Mouse (Mus musculus) midbrain, embryonic 13.5 days (tissue): ENCODE data around the gene C130032M10Rik. TPM values are rescaled to one million over a fixed set of nuclear protein-coding genes. Genes with fewer than 3 reads are reported as not detected.
"Not testable (repeated sequence)": the region's sequence is repeated elsewhere in the genome, so short reads cannot be mapped to it uniquely, and the experiment has no call there.

Experiments
- ATAC-seq: fragments of 200-750 bp; cut with Nextera tagmentation; 2 replicates; pipeline ENCODE4 v1.8.0; 2017; ENCODE audit warnings: mild to moderate bottlenecking, moderate TSS enrichment, moderate library complexity
- H3K27ac ChIP-seq: fragments of 300-500 bp; sonication (generic); 2 replicates; pipeline ENCODE4 v1.5.1; 2015; ENCODE audit warnings: inconsistent platforms, mild to moderate bottlenecking, moderate library complexity
- H3K27me3 ChIP-seq: fragments of 300-500 bp; sonication (generic); 2 replicates; pipeline ENCODE4 v1.6.1; 2015; ENCODE audit warnings: mild to moderate bottlenecking, inconsistent platforms
- H3K36me3 ChIP-seq: fragments of 300-500 bp; sonication (generic); 2 replicates; pipeline ENCODE4 v1.6.1; 2015; ENCODE audit warnings: mild to moderate bottlenecking, inconsistent platforms
- H3K4me1 ChIP-seq: fragments of 300-500 bp; sonication (generic); replicated peaks from 2 replicates; pipeline ENCODE4 v1.6.1; 2015; ENCODE audit warnings: inconsistent platforms
- H3K4me2 ChIP-seq: fragments of 300-500 bp; sonication (generic); replicated peaks from 2 replicates; pipeline ENCODE4 v1.6.1; 2015; ENCODE audit warnings: moderate library complexity, mild to moderate bottlenecking, inconsistent platforms
- H3K4me3 ChIP-seq: fragments of 300-500 bp; sonication (generic); replicated peaks from 2 replicates; pipeline ENCODE4 v1.5.1; 2015; ENCODE audit warnings: mild to moderate bottlenecking, inconsistent platforms
- H3K9ac ChIP-seq: fragments of 300-500 bp; sonication (generic); replicated peaks from 2 replicates; pipeline ENCODE4 v1.6.1; 2015; ENCODE audit warnings: mild to moderate bottlenecking, inconsistent platforms
- H3K9me3 ChIP-seq: fragments of 300-500 bp; sonication (generic); 2 replicates; pipeline ENCODE4 v1.6.1; 2016; ENCODE audit warnings: mild to moderate bottlenecking, inconsistent platforms
- WGBS: fragments of 180-500 bp; shearing (Covaris S2); methylation state at CpG from one replicate; pipeline ENCODE4 v1.1.7; 2015; 5-methylcytosine and 5-hydroxymethylcytosine counted together
- polyA plus RNA-seq: library from polyadenylated mRNA; unstranded; fragments of >200 nt; fragmentation: Nextera tagmentation; extraction: Ambion mirVana; gene quantifications from 2 replicates; pipeline ENCODE4 v1.2.1, GENCODE M21; 2015

The C130032M10Rik gene
- polyA plus RNA-seq, 1 experiment from 2014 or later: not detected

DNA sequence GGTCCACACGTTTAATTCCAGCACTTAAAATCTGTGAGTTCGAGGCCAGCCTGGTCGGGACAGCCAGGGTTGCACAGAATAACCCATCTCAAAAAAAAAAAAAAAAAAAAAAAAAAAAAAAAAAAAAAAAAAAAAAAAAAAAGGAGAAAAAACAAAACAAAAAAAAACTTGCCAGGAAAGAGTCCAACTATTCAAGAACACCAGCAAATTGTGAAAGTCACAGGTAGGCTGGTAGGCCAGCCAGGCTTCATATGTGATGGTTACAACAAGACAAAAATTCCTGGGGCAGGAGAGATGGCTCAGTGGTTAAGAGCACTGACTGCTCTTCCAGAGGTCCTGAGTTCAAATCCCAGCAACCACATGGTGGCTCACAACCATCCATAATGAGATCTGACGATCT, 5.0 kb downstream of the C130032M10Rik start:
- not testable (repeated sequence) for H3K9ac ChIP-seq, H3K27me3 ChIP-seq, H3K4me1 ChIP-seq, H3K9me3 ChIP-seq, H3K4me2 ChIP-seq, H3K27ac ChIP-seq, H3K36me3 ChIP-seq, ATAC-seq, H3K4me3 ChIP-seq
- WGBS: 73% methylated on average over 4 of the region's 4 CpGs

DNA sequence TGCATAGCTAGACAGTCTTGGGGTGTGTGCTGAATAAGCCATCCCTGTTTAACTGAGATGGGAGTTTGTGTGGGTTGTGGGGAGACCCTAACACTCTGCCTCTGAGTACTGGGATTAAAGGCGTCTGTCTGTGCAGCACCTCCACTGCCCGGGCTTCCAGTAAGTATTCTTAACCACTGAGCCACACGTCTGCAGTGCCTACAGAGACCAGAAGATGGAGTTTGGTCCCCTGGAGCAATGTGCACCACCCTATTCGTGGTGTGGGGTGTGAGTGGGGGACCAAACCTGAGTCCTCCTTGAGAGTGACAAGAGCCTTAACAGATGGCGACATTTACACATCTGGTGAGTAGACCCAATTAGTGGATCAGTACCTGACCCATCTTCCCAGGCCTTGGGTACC, 6.5 kb downstream of the C130032M10Rik start:
- Histone ChIP-seq H3K9ac (no peak overlapping the region), H3K27ac (no peak overlapping the region), H3K27me3 (no peaks in the 10 kb centered on the region), H3K4me2 (no peak overlapping the region), H3K36me3 (no peaks in the 10 kb centered on the region), H3K9me3 (no peaks in the 10 kb centered on the region), H3K4me1 (peaks cover 16% of the 10 kb centered on the region), H3K4me3 (no peak overlapping the region)
- no peak for ATAC-seq
- WGBS: 50% methylated on average over 5 of the region's 5 CpGs

DNA sequence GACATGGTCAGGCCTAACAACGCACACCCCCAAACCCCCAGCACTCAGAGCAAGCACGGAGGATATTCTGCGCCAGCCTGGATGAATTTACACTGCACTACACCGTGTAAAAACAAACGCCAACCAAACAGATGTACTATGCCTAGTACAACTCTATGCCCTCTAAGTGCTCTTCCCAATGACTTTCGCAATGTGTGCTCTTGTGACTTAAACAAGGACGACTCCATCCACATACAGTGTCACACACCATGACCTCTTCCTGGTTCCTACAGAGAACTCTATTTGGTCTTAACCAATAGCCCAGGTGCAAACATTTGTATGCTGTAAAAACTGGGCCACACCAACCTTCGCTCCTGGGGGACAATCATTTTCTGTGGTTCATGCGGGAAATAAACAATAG, 7.0 kb downstream of the C130032M10Rik start:
- ATAC-seq: no peak
- Histone ChIP-seq H3K4me1 (peaks cover 19% of the 10 kb centered on the region), H3K4me2 (no peak overlapping the region), H3K36me3 (no peaks in the 10 kb centered on the region), H3K27ac (no peak overlapping the region), H3K4me3 (no peak overlapping the region), H3K9me3 (no peaks in the 10 kb centered on the region), H3K9ac (no peak overlapping the region), H3K27me3 (no peaks in the 10 kb centered on the region)
- WGBS: 91% methylated on average over 9 of the region's 9 CpGs

DNA sequence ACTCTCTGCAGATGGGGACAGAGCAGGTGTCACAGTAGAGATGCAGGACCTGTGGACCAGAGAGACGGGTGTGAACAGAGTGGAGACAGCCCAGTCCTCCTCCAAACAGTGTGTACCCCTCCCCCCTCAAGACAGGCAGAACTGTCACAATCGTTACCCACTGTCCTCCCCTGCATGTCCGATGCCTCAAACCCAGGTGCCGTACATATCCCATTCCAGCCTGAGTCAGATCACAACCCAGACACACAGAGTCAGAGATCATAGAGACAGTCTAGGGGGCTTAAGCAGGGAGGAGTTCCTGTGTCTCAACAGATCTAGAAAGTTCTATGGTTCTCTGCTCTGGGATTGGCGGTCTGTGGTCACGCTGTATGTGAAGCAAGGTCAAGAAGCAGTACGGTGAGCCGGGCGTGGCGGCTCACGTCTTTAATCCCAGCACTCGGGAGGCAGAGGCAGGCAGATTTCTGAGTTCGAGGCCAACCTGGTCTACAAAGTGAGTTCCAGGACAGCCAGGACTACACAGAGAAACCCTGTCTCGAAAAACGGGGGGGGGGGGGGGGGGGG, 9.7 kb downstream of the C130032M10Rik start:
- Histone ChIP-seq H3K4me3 (no peak overlapping the region), H3K9ac (no peak overlapping the region), H3K4me1 (peaks cover 29% of the 10 kb centered on the region), H3K27me3 (no peaks in the 10 kb centered on the region), H3K36me3 (no peaks in the 10 kb centered on the region), H3K27ac (no peak overlapping the region), H3K9me3 (no peaks in the 10 kb centered on the region), H3K4me2 (no peak overlapping the region)
- ATAC-seq: no peak
- 90% methylated on average over 13 of the region's 15 CpGs for WGBS

DNA sequence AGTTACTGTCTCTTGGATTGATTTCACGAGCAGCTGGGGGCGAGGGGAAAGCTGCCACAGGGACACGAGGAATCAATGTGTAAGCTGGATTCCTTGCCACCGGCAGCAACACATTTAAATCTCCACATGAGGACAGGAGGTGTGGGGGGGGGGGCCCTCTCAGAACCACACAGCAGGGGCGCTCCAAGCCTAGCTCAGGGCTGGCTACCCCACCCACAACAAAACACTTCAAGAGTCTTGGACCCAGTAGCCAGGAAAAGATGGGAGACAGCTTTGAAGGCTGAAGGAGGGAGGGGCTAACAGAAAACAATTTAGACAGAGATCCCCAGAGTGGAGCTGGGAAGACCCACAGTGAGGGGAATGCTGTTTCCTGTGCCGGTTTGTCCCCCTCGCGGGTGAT, 10.4 kb downstream of the C130032M10Rik start:
- Histone ChIP-seq H3K4me1 (peaks cover 32% of the 10 kb centered on the region), H3K4me3 (no peak overlapping the region), H3K27ac (no peak overlapping the region), H3K4me2 (peak overlapping the region; percentile 17; the same call in 1 of the 2 replicates), H3K36me3 (no peaks in the 10 kb centered on the region), H3K9me3 (no peaks in the 10 kb centered on the region), H3K9ac (no peak overlapping the region), H3K27me3 (no peaks in the 10 kb centered on the region)
- 8% methylated on average over 8 of the region's 8 CpGs for WGBS
- no peak for ATAC-seq

DNA sequence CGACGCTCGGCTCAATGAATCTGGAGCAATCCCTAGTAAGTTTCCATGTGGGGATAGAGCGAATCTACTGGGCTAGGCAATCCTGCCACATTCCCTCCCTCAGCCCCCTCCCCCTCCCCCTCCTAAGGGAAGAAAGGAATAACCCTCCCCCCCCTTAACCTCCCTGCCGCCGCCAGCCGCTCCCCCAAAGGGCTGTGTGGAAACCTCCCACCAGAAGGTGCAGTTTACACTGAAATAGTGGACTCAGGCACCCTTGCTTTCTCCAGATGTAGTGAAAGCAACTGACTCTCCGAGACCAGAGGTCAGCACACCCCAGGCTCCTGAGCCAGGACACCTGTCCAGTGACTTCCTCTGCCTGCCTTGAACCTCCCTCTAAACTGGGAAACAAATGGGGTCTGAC, 11.1 kb downstream of the C130032M10Rik start:
- Histone ChIP-seq H3K4me3 (no peak overlapping the region), H3K9ac (no peak overlapping the region), H3K4me2 (peak overlapping the region; percentile 29), H3K9me3 (no peaks in the 10 kb centered on the region), H3K27ac (no peak overlapping the region), H3K36me3 (no peaks in the 10 kb centered on the region), H3K4me1 (peaks cover 39% of the 10 kb centered on the region), H3K27me3 (no peaks in the 10 kb centered on the region)
- 7% methylated on average over 8 of the region's 8 CpGs for WGBS
- ATAC-seq: no peak

DNA sequence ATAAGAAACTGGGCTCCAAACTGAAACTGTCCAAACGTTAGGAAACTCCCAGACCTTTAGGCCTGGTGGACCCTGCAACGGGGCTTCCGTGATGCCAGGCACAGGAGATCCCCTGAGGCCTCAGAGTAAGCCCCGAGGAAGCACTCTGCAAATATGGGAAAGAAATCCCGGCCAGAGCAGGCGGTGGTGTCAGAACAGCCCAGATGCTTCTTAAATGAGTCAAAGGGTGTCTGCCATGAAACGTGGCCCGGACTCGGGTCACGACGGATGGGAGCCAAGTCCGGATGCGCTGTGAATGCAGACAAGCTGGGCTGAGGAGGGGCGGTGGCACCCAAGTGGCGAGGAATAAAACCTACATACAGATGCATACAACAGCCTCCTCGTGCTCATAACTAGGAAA, 11.6 kb downstream of the C130032M10Rik start:
- H3K4me2 ChIP-seq: peak overlapping the region; percentile 29
- WGBS: 3% methylated on average over 16 of the region's 16 CpGs
- no peaks in the 10 kb centered on the region for H3K27me3 ChIP-seq
- H3K4me3 ChIP-seq: no peak overlapping the region
- H3K27ac ChIP-seq: no peak overlapping the region
- no peaks in the 10 kb centered on the region for H3K36me3 ChIP-seq
- peaks cover 39% of the 10 kb centered on the region for H3K4me1 ChIP-seq
- H3K9me3 ChIP-seq: no peaks in the 10 kb centered on the region
- H3K9ac ChIP-seq: no peak overlapping the region
- ATAC-seq: peak; percentile 35

DNA sequence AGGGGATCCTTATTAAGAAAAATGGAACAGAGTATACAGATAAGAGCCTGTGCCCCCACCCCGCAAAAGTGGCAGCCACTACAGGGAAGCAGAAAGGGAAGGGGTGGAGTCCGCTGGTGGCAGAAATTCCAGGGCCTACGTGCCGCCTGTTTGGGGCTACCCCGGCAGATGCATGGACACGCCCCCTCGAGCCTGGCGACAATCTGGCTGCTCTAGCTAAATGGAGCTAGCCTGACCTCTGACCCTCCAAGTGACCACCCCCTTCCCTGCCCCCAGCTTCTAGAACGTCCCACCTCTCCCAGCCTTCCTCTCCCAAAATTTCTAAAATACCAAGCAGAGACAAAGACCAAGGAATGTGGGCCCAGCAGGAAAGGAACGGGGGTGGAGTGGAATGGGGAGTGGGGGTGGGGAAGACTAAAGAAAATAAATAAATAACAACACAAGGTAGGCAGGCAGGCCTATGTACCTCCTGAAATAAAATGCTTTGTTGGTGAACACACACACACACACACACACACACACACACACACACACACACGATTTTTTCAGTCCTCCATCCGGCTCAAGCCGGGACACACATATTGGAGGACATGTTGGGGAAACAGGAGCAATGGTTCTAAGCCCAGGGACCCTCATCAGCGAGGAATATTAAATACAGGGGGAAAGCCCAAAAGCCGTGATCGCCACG, 12.6 kb downstream of the C130032M10Rik start:
- H3K27ac ChIP-seq: no peak overlapping the region
- H3K4me3 ChIP-seq: no peak overlapping the region
- no peaks in the 10 kb centered on the region for H3K36me3 ChIP-seq
- no peak overlapping the region for H3K9ac ChIP-seq
- no peaks in the 10 kb centered on the region for H3K27me3 ChIP-seq
- 11% methylated on average over 17 of the region's 17 CpGs for WGBS
- H3K9me3 ChIP-seq: no peaks in the 10 kb centered on the region
- ATAC-seq: peak; percentile 58
- H3K4me1 ChIP-seq: peaks cover 39% of the 10 kb centered on the region
- H3K4me2 ChIP-seq: 0 out of 2 replicates have a peak overlapping the region, but pooled peaks have one; percentile 11

DNA sequence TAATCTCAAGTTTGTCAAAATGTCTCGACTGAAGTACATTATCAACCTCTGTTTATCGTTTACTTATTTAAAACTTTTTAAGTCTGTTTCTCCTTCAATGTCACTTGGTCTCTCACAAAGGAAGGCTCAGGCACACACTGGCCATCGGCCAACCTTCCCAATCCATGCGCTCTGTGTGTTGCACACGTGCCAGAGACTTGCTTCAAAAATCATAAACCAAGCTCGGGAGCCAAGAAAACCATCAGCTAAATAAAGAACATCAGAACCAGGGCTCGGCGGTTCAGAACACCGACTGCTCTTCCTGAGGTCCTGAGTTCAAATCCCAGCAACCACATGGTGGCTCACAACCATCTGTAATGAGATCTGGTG, 13.2 kb downstream of the C130032M10Rik start:
- Histone ChIP-seq H3K36me3 (no peaks in the 10 kb centered on the region), H3K27me3 (no peaks in the 10 kb centered on the region)

DNA sequence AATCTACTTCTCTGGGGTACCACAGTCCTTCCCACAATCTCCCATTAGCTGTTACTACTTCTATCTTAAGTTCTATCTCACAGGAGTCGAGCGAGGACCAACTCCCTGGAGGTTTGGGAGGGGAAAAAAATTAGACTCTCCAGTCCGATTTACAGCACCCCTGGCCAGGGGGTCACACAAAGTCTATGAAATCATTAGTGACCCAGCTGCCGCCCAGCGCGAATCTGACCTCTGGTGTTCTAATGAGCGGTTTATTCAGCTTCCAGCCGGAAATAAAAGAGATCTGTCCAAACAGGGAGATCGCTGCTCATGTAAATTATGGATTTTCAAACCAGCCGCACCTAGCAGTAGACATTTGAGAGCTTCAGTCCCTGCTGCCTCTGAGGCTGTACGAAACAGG, 15.8 kb downstream of the C130032M10Rik start:
- 31% methylated on average over 11 of the region's 11 CpGs for WGBS
- no peak overlapping the region for H3K4me2 ChIP-seq

More for the DNA sequence above, 13.2 kb downstream of the C130032M10Rik start:
- 48% methylated on average over 9 of the region's 9 CpGs for WGBS
- ATAC-seq: no peak
- Histone ChIP-seq H3K9me3 (no peaks in the 10 kb centered on the region), H3K4me3 (no peak overlapping the region), H3K27ac (no peak overlapping the region), H3K4me2 (no peak overlapping the region), H3K9ac (no peak overlapping the region), H3K4me1 (peaks cover 39% of the 10 kb centered on the region)

DNA sequence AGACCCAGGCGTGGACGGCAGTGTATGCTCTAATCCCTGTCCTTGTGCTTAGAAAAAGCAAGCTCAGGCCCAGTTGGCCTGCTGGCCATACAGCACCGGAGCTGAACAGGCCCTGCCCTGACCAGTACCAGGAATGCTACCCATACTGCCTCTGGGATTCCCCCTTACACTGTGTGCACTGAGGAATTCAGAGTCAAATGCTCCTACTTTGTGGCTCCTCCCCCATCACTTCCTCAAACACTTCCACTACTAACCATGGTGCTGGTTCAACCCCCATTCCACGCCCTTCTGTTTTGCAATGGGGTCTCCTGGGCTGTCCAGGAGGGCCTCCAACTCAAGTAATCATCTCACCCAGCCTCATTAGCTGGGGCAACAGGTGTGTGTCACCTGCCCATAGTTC, 18.4 kb downstream of the C130032M10Rik start:
- no peak for ATAC-seq
- H3K27me3 ChIP-seq: no peaks in the 10 kb centered on the region
- H3K4me3 ChIP-seq: no peak overlapping the region
- peaks cover 17% of the 10 kb centered on the region for H3K4me1 ChIP-seq
- no peak overlapping the region for H3K27ac ChIP-seq
- H3K9ac ChIP-seq: no peak overlapping the region
- H3K36me3 ChIP-seq: no peaks in the 10 kb centered on the region
- H3K4me2 ChIP-seq: no peak overlapping the region
- WGBS: 58% methylated on average over 4 of the region's 4 CpGs
- no peaks in the 10 kb centered on the region for H3K9me3 ChIP-seq

More for the DNA sequence above, 15.8 kb downstream of the C130032M10Rik start:
- no peaks in the 10 kb centered on the region for H3K9me3 ChIP-seq
- H3K27ac ChIP-seq: no peak overlapping the region
- H3K9ac ChIP-seq: no peak overlapping the region
- H3K36me3 ChIP-seq: no peaks in the 10 kb centered on the region
- ATAC-seq: no peak
- H3K4me1 ChIP-seq: peaks cover 31% of the 10 kb centered on the region
- H3K27me3 ChIP-seq: no peaks in the 10 kb centered on the region
- no peak overlapping the region for H3K4me3 ChIP-seq

DNA sequence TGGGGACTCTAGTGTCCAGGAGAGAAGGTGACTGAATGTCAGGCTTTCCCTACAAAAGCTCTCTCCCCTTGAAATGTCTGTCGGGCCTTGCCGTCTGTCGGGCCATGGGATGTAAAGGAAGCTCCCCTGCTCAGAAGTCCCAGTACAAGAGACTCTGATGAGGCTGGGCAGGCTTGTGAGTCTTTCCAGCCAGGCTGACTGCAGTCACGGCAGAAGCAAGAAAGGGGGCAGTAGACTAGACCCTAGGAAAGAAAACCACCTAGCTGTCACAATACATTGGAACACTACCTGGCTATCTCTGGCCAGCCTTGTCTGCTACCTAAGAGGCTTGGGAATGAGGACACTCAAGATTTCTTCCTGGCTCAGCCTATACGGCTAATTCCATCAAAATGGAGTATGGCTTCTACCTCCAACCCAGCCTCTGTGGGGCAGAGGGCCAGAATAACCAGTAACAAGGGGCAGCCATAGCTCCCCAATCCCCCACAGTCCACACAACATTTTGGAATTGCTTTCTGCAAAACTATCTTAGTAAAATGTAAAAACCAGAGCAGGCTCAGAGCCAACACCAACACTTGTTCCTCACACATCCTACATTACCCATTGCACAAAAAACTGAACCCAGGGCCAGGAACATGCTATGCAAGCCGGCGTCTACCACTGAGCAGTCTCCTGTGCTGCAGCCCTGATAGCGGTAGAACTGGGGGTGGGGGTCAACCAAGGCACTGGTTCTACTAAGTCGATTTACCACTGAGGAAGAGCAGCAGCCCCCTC, 19.4 kb downstream of the C130032M10Rik start:
- 79% methylated on average over 9 of the region's 9 CpGs for WGBS
- H3K4me2 ChIP-seq: no peak overlapping the region
- H3K4me3 ChIP-seq: no peak overlapping the region
- no peaks in the 10 kb centered on the region for H3K36me3 ChIP-seq
- peaks cover 17% of the 10 kb centered on the region for H3K4me1 ChIP-seq
- H3K9ac ChIP-seq: no peak overlapping the region
- H3K9me3 ChIP-seq: no peaks in the 10 kb centered on the region
- H3K27me3 ChIP-seq: no peaks in the 10 kb centered on the region
- H3K27ac ChIP-seq: no peak overlapping the region
- ATAC-seq: no peak
